Mouse (Mus musculus): ENCODE measurements around the gene Kctd7.

GRCm38 (mm10) chr5:130165213-130165612 lies 20.6 kb downstream of the Kctd7 start:
- no peak for TF ChIP-seq CTCF (IDR thresholded peaks at IDR 0.05; ENCODE audit: low read depth, low read length)
- no peak for TF ChIP-seq POLR2A (IDR thresholded peaks at IDR 0.05; ENCODE audit: borderline replicate concordance, low read depth, low read length)

Measured in bone marrow macrophage, adult 2 months (primary cell).